ENCODE assay signal across 30 mouse cellular contexts in the genomic region with DNA sequence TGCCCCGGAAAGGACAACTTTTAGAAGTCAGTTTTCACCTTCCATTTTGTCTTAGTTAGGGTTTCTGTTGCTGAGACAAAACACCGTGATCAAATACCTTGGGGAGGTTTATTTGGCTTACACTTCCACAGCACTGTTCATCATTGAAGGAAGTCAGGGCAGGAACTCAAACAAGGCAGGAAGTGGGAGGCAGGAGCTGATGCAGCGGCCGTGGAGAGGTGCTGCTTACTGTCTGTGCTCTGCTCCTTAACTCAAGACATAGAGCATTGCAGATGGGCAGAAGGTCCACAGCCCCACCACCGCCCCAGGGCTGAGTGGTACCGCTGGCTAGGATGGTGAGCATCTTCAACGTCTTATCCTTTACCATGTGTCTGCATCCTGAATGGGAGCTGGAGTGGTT. TPM values are rescaled to one million over a fixed set of nuclear protein-coding genes. Genes with fewer than 3 reads are reported as not detected.
DNase-seq lines count a peak whose midpoint lies in the region; ATAC-seq lines count a peak whose summit lies in the region.
"Had no signal": no experiment of that assay in that cellular context is flagged by ENCODE, and none has a peak within 500 bp of the region (broad histone marks: within the 10 kb centered on the region; RNA-seq: fewer than 3 reads in every experiment).

No protein-coding gene starts in this region.

- peaks cover 36% of the 10 kb centered on the region for H3K4me1 ChIP-seq in kidney, embryonic 15.5 days
- H3K4me1 ChIP-seq: embryonic facial prominence, embryonic 13.5 days; intestine, embryonic 15.5 days had no signal

- no peak for ATAC-seq in kidney, embryonic 15.5 days (replicated peaks; ENCODE audit: low FRiP score)
- peak; percentile 67 for ATAC-seq in CD4-positive, CD25-positive, alpha-beta regulatory T cell, adult 4 months
- ATAC-seq: forebrain, embryonic 15.5 days; intestine, embryonic 15.5 days had no signal

- WGBS in kidney, embryonic 15.5 days, result 75% methylated on average over 7 of the region's 7 CpGs

- no peaks in the 10 kb centered on the region for H3K36me3 ChIP-seq in kidney, embryonic 15.5 days
- H3K36me3 ChIP-seq: forebrain, embryonic 12.5 days; forebrain, embryonic 15.5 days; hindbrain, embryonic 15.5 days; intestine, embryonic 15.5 days had no signal

- no peak overlapping the region for H3K4me2 ChIP-seq in kidney, embryonic 15.5 days
- H3K4me2 ChIP-seq: embryonic facial prominence, embryonic 13.5 days; forebrain, embryonic 12.5 days; forebrain, embryonic 15.5 days; heart, embryonic 11.5 days; hindbrain, embryonic 12.5 days; hindbrain, embryonic 15.5 days; intestine, embryonic 15.5 days had no signal

- H3K9ac ChIP-seq in kidney, embryonic 15.5 days, result no peak overlapping the region
- H3K9ac ChIP-seq: embryonic facial prominence, embryonic 13.5 days; forebrain, embryonic 12.5 days; forebrain, embryonic 15.5 days; hindbrain, embryonic 12.5 days; hindbrain, embryonic 15.5 days; intestine, embryonic 15.5 days had no signal

- H3K27me3 ChIP-seq in kidney, embryonic 15.5 days, result no peaks in the 10 kb centered on the region
- H3K27me3 ChIP-seq: embryonic facial prominence, embryonic 13.5 days; forebrain, embryonic 12.5 days; forebrain, embryonic 15.5 days; hindbrain, embryonic 12.5 days; hindbrain, embryonic 15.5 days; intestine, embryonic 15.5 days had no signal

- H3K27ac ChIP-seq in kidney, embryonic 15.5 days, result 0 out of 2 replicates have a peak overlapping the region, but pooled peaks have one; percentile 27
- H3K27ac ChIP-seq: embryonic facial prominence, embryonic 10.5 days; embryonic facial prominence, embryonic 13.5 days; forebrain, embryonic 12.5 days; forebrain, embryonic 15.5 days; heart, adult 2 months; hindbrain, embryonic 12.5 days; hindbrain, embryonic 15.5 days; intestine, embryonic 15.5 days had no signal

- DNase-seq in kidney, adult 9 months, result no peak
- peak; percentile 15 for DNase-seq in CD4-positive, CD25-positive, alpha-beta regulatory T cell, adult 2 months (ENCODE audit: low read depth, low spot score)
- DNase-seq in brain, adult 2 months (ENCODE audit: low read depth, low spot score), result peak; percentile 33
- no peak for DNase-seq in adrenal gland, adult 18-20 months (ENCODE audit: low spot score in 2 of 2)
- no peak for DNase-seq in spleen, postnatal 4 days (ENCODE audit: low spot score in 2 of 2)
- DNase-seq: adrenal gland, postnatal 10 days; adrenal gland, postnatal 36 days; cerebellum, adult 11 months; cerebellum, adult 2 months; cerebellum, adult 9-11 months; cerebellum, postnatal 25 days; embryo, embryonic 11 days; gastrocnemius, postnatal 25 days; heart, adult 2 months; kidney, adult 11 months had no signal

- H3K4me3 ChIP-seq in kidney, embryonic 15.5 days (replicated peaks), result no peak overlapping the region
- H3K4me3 ChIP-seq: embryonic facial prominence, embryonic 10.5 days; embryonic facial prominence, embryonic 13.5 days; erythroblast, embryonic 14.5 days; forebrain, embryonic 12.5 days; forebrain, embryonic 15.5 days; heart, adult 2 months; hindbrain, embryonic 12.5 days; hindbrain, embryonic 15.5 days; intestine, embryonic 15.5 days had no signal

- no peaks in the 10 kb centered on the region for H3K9me3 ChIP-seq in kidney, embryonic 15.5 days (replicated peaks)
- H3K9me3 ChIP-seq: embryonic facial prominence, embryonic 10.5 days; embryonic facial prominence, embryonic 13.5 days; forebrain, embryonic 12.5 days; forebrain, embryonic 15.5 days; hindbrain, embryonic 12.5 days; hindbrain, embryonic 15.5 days; intestine, embryonic 15.5 days had no signal

RNA-seq across cellular contexts. Expression of gene Catip, which starts 20.0 kb away (rescaled TPM):
- polyA plus RNA-seq in kidney, embryonic 15.5 days (2015; fragmentation: Nextera tagmentation; extraction: Ambion mirVana), result 0.67 and 0.82 TPM in 2 replicates
- polyA plus RNA-seq in CD4-positive, CD25-positive, alpha-beta regulatory T cell, adult 4 months (2017; shearing (Covaris generic)), result under 1 TPM in 1 of 2 experiments, not detected in 1; 0.29 TPM
- total RNA-seq in adrenal gland, adult 18-20 months (2021), result under 1 TPM; 0.33 to 0.35 TPM
- total RNA-seq: common myeloid progenitor, adult 5-6 weeks; gastrocnemius, postnatal 25 days had no signal
- polyA plus RNA-seq: C2C12; erythroblast, embryonic 14.5 days had no signal

RNA-seq across cellular contexts. Expression of gene Slc11a1, which starts 33.1 kb away (rescaled TPM):
- polyA plus RNA-seq in kidney, embryonic 15.5 days (2015; fragmentation: Nextera tagmentation; extraction: Ambion mirVana), result 3.8 and 5.9 TPM in 2 replicates
- 1 to 10 TPM in 1 of 2 experiments, under 1 TPM in 1; 0.78 to 4.0 TPM for polyA plus RNA-seq in CD4-positive, CD25-positive, alpha-beta regulatory T cell, adult 4 months (2017; shearing (Covaris generic))
- 10 to 100 TPM in 1 of 2 experiments, 1 to 10 TPM in 1; 9.5 to 20.5 TPM for total RNA-seq in adrenal gland, adult 18-20 months (2021)
- total RNA-seq: hematopoietic stem cell, adult 5-6 weeks; MEL had no signal

RNA-seq across cellular contexts. Expression of gene Tmbim1, which starts 36.5 kb away (rescaled TPM):
- polyA plus RNA-seq in kidney, embryonic 15.5 days (2015; fragmentation: Nextera tagmentation; extraction: Ambion mirVana), result 25.6 and 31.2 TPM in 2 replicates
- polyA plus RNA-seq in CD4-positive, CD25-positive, alpha-beta regulatory T cell, adult 4 months (2017; shearing (Covaris generic)), result 10 to 100 TPM; 16.7 to 27.5 TPM
- total RNA-seq in adrenal gland, adult 18-20 months (2021), result 100 to 1,000 TPM; 106 to 113 TPM

RNA-seq across cellular contexts. Expression of gene Ctdsp1, which starts 49.4 kb away (rescaled TPM):
- polyA plus RNA-seq in kidney, embryonic 15.5 days (2015; fragmentation: Nextera tagmentation; extraction: Ambion mirVana), result 81.1 and 82.0 TPM in 2 replicates
- polyA plus RNA-seq in CD4-positive, CD25-positive, alpha-beta regulatory T cell, adult 4 months (2017; shearing (Covaris generic)), result 10 to 100 TPM; 39.8 to 48.3 TPM
- 100 to 1,000 TPM; 133 to 136 TPM for total RNA-seq in adrenal gland, adult 18-20 months (2021)

RNA-seq across cellular contexts. Expression of gene Pnkd, which starts 57.2 kb away (rescaled TPM):
- 138 and 139 TPM in 2 replicates for polyA plus RNA-seq in kidney, embryonic 15.5 days (2015; fragmentation: Nextera tagmentation; extraction: Ambion mirVana)
- 10 to 100 TPM; 78.8 to 83.8 TPM for polyA plus RNA-seq in CD4-positive, CD25-positive, alpha-beta regulatory T cell, adult 4 months (2017; shearing (Covaris generic))
- total RNA-seq in adrenal gland, adult 18-20 months (2021), result 10 to 100 TPM; 68.2 to 83.0 TPM

Comparison
In these comparisons a context has a peak if more than half of its experiments do, and no peak if none do; other contexts are left out.
1. DNase-seq: peak in CD4-positive, CD25-positive, alpha-beta regulatory T cell, adult 2 months (single experiment) and brain, adult 2 months (single experiment); none in kidney, adult 9 months (single experiment), adrenal gland, adult 18-20 months (0 of 2) and spleen, postnatal 4 days (0 of 2).